Mouse (Mus musculus): ENCODE results near the gene Kcnk7.

DNA sequence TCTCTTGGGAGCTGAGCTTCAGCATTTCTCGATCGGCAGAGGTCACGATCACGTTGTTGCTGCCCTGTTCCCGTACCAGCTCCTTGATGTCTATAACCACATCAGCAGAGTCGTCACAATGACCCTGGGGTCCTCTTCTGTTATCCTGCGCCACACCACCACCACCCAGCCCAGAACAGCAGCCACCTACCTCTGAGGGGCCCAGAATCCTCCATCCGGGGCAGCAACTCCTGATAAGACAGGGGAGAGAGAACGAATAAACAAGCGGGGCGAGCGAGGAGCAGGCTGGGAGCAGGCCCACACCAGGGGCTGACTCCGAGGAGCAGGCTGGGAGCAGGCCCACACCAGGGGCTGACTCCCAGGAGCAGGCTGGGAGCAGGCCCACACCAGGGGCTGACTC, 17.7 kb upstream of the Kcnk7 start:
- TF ChIP-seq FLI1 (IDR thresholded peaks at IDR 0.05; ENCODE audit: low read length) (no peak), GATA1 (IDR thresholded peaks at IDR 0.05; ENCODE audit: borderline replicate concordance, low read length) (no peak)
